Mouse (Mus musculus) layer of hippocampus, postnatal 14 days (tissue): Measurements from ENCODE around the gene Filip1. TPM values are rescaled to one million over a fixed set of nuclear protein-coding genes. Genes with fewer than 3 reads are reported as not detected.
A peak's percentile ranks its signal among the peaks of the same experiment; 100 is the strongest.

Experiments
- DNase-seq, 2 experiments: peaks; one replicate each; pipeline ENCODE4 v3.0.0; 2021 to 2022; ENCODE audit warnings: low spot score in 2 of 2, mixed read lengths in 1 of 2
- total RNA-seq, 2 experiments: library from RNA; stranded (reverse); gene quantifications; 2 replicates each; pipeline ENCODE4 v1.2.3; 2021

Gene Filip1
- total RNA-seq, 2 experiments from 2014 or later = 13.6 to 15.5 TPM

GRCm38 (mm10) chr9:79914276-79914675 is 98.4 kb downstream of the Filip1 start:
- DNase-seq = no peak

- no peak for DNase-seq
These were observed 99.7 kb downstream of the Filip1 start for GRCm38 (mm10) chr9:79912971-79913370.

GRCm38 (mm10) chr9:79910166-79910565 is 102.5 kb downstream of the Filip1 start:
- DNase-seq = no peak

GRCm38 (mm10) chr9:79898815-79899214 is 113.8 kb downstream of the Filip1 start:
- DNase-seq = no peak

GRCm38 (mm10) chr9:79894665-79895064 is 118.0 kb downstream of the Filip1 start:
- DNase-seq = no peak

- DNase-seq = no peak
These were observed 118.6 kb downstream of the Filip1 start for GRCm38 (mm10) chr9:79893841-79894612.

GRCm38 (mm10) chr9:79892183-79892582 is 120.5 kb downstream of the Filip1 start:
- no peak for DNase-seq

GRCm38 (mm10) chr9:79890488-79890887 is 122.2 kb downstream of the Filip1 start:
- no peak for DNase-seq

GRCm38 (mm10) chr9:79889132-79889531 is 123.5 kb downstream of the Filip1 start:
- no peak for DNase-seq

- DNase-seq = no peak
These were observed 127.1 kb downstream of the Filip1 start for GRCm38 (mm10) chr9:79885244-79886210.

GRCm38 (mm10) chr9:79883139-79883538 is 129.5 kb downstream of the Filip1 start:
- DNase-seq = no peak

GRCm38 (mm10) chr9:79880031-79880430 is 132.6 kb downstream of the Filip1 start:
- no peak for DNase-seq

- peak in 1 of 2 experiments; percentile 24 for DNase-seq
These were observed 137.0 kb downstream of the Filip1 start for GRCm38 (mm10) chr9:79875522-79876131.

GRCm38 (mm10) chr9:79872598-79872997 is 140.1 kb downstream of the Filip1 start:
- no peak for DNase-seq

GRCm38 (mm10) chr9:79869512-79869911 is 143.1 kb downstream of the Filip1 start:
- no peak for DNase-seq

GRCm38 (mm10) chr9:79865998-79866397 is 146.7 kb downstream of the Filip1 start:
- no peak for DNase-seq

GRCm38 (mm10) chr9:79862544-79862943 is 150.1 kb downstream of the Filip1 start:
- no peak for DNase-seq

GRCm38 (mm10) chr9:79847099-79847498 is 165.6 kb downstream of the Filip1 start:
- DNase-seq = no peak

- no peak for DNase-seq
These were observed 170.0 kb downstream of the Filip1 start for GRCm38 (mm10) chr9:79842615-79843014.

- DNase-seq = no peak
These were observed 170.6 kb downstream of the Filip1 start for GRCm38 (mm10) chr9:79842028-79842427.

- no peak for DNase-seq
These were observed 181.4 kb downstream of the Filip1 start for GRCm38 (mm10) chr9:79831294-79831693.

GRCm38 (mm10) chr9:79830874-79831273 is 181.8 kb downstream of the Filip1 start:
- DNase-seq = no peak
